Mouse (Mus musculus) ES-E14 (cell line): ENCODE measurements around the gene Ptp4a2.

Experiments
- CHD2 ChIP-seq: IDR thresholded peaks from 2 replicates; pipeline ENCODE4 v1.6.1; 2014; ENCODE audit warnings: mild to moderate bottlenecking, low read depth, low read length, inconsistent platforms
- HCFC1 ChIP-seq: IDR thresholded peaks from 2 replicates; pipeline ENCODE4 v1.6.1; 2012; ENCODE audit warnings: low read length, inconsistent platforms, borderline replicate concordance; ENCODE audit not compliant: insufficient read depth
- MAFK ChIP-seq: IDR thresholded peaks from 2 replicates; pipeline ENCODE4 v1.6.1; 2014; ENCODE audit warnings: mild to moderate bottlenecking, low read depth, low read length, inconsistent platforms; ENCODE audit not compliant: insufficient read depth
- ZC3H11A ChIP-seq: IDR thresholded peaks from 2 replicates; pipeline ENCODE4 v1.6.1; 2012; ENCODE audit warnings: low read depth, mild to moderate bottlenecking, inconsistent platforms, low read length, borderline replicate concordance
- ZNF384 ChIP-seq: IDR thresholded peaks from 2 replicates; pipeline ENCODE4 v1.6.1; 2012; ENCODE audit warnings: low read depth, low read length, inconsistent platforms

GRCm38 (mm10) chr4:129839866-129840555 is 29.0 kb downstream of the Ptp4a2 start:
- TF ChIP-seq ZNF384 = no peak
- no peak for TF ChIP-seq ZC3H11A
- no peak for TF ChIP-seq HCFC1
- TF ChIP-seq CHD2 = no peak
- TF ChIP-seq MAFK = no peak
